Mouse (Mus musculus): Measurements from ENCODE around the gene Gpc4.

Gene Gpc4

GRCm38 (mm10) chrX:52145563-52145962 lies 19.5 kb downstream of the Gpc4 start:
- no peak for DNase-seq

GRCm38 (mm10) chrX:52144491-52144890 lies 20.6 kb downstream of the Gpc4 start:
- DNase-seq: no peak

- DNase-seq: no peak
Observed at GRCm38 (mm10) chrX:52140316-52140715, 24.7 kb downstream of the Gpc4 start.

- no peak for DNase-seq
Observed at GRCm38 (mm10) chrX:52138461-52139075, 26.5 kb downstream of the Gpc4 start.

- no peak for DNase-seq
Observed at GRCm38 (mm10) chrX:52138033-52138432, 27.0 kb downstream of the Gpc4 start.

- no peak for DNase-seq
Observed at GRCm38 (mm10) chrX:52136525-52136924, 28.5 kb downstream of the Gpc4 start.

GRCm38 (mm10) chrX:52129604-52130003 lies 35.4 kb downstream of the Gpc4 start:
- DNase-seq: no peak

- no peak for DNase-seq
Observed at GRCm38 (mm10) chrX:52128794-52129193, 36.3 kb downstream of the Gpc4 start.

- DNase-seq: no peak
Observed at GRCm38 (mm10) chrX:52113651-52114050, 51.4 kb downstream of the Gpc4 start.

GRCm38 (mm10) chrX:52109663-52110062 lies 55.4 kb downstream of the Gpc4 start:
- no peak for DNase-seq

GRCm38 (mm10) chrX:52108966-52109365 lies 56.1 kb downstream of the Gpc4 start:
- DNase-seq: no peak

- no peak for DNase-seq
Observed at GRCm38 (mm10) chrX:52103771-52104170, 61.3 kb downstream of the Gpc4 start.

GRCm38 (mm10) chrX:52101940-52102339 lies 63.1 kb downstream of the Gpc4 start:
- no peak for DNase-seq

- DNase-seq: no peak
Observed at GRCm38 (mm10) chrX:52101445-52101844, 63.6 kb downstream of the Gpc4 start.

GRCm38 (mm10) chrX:52087726-52088348 lies 77.2 kb downstream of the Gpc4 start:
- no peak for DNase-seq

GRCm38 (mm10) chrX:52086885-52087573 lies 78.0 kb downstream of the Gpc4 start:
- DNase-seq: no peak

GRCm38 (mm10) chrX:52083557-52083956 lies 81.5 kb downstream of the Gpc4 start:
- DNase-seq: no peak

GRCm38 (mm10) chrX:52072410-52072809 lies 92.6 kb downstream of the Gpc4 start:
- no peak for DNase-seq

- no peak for DNase-seq
Observed at GRCm38 (mm10) chrX:52053416-52053815, 111.6 kb downstream of the Gpc4 start.

GRCm38 (mm10) chrX:52052011-52052410 lies 113.0 kb downstream of the Gpc4 start:
- DNase-seq: no peak

- no peak for DNase-seq
Observed at GRCm38 (mm10) chrX:52050941-52051340, 114.1 kb downstream of the Gpc4 start.

GRCm38 (mm10) chrX:52039875-52040274 lies 125.2 kb downstream of the Gpc4 start:
- no peak for DNase-seq

GRCm38 (mm10) chrX:52030146-52030545 lies 134.9 kb downstream of the Gpc4 start:
- DNase-seq: no peak

GRCm38 (mm10) chrX:52017660-52018059 lies 147.4 kb downstream of the Gpc4 start:
- no peak for DNase-seq

All from cerebellum, adult 9-10 months (tissue).